Mouse (Mus musculus): ENCODE results near the gene Tex35.

Gene Tex35

DNA sequence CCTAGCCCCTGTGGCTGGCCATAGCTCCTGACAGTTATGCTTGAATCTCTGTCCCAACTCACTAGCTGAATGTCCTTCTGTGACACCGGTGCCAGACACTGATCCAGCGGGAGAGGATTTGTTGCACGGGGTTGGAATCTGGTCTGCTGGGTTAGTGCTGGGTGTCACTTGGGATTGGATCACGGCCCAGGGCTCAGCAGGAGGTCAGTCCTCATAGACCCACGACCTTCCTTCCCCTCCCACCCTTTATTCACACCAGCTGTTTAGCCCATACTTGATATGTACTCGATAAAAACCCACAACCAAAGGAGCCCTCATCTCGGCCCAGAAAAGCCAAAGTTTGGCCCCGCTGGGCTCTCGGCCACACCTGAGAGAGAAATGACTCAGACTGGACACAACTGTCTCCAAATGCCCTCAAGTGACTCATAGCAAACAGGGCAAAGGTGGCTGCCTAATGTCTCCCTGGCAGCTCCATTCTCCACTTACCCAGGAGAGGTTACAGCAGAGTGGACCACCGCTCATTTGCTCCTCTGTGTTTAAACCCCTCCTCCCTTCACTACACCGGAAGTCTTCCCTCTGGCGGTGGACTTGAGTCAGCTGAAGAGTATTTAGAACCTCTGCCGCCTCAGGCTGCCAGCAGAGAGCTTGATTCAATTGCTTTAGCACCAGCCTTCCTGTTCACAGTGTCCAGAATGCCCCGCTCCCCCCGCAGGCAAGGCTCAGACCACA lies 27.2 kb downstream of the Tex35 start:
- peak; percentile 79 for DNase-seq

DNA sequence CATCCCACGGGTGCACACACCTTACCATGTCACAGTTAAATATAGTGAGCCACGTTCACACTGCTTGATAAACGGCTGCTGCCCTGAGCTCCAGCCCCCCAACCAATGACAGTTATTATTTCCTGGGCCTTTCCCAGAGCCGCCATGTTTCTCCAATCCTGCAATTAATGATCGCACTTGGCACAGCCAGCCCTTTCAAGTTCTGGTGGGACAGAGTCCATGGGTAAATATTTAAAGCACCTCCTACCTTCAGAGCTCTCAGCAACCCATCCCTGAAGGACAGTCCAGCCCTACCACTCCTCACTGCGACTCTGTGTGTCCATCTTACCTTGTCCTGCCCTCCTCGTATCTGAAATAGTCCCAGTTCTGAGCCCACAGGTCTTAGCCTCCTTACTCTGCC lies 28.4 kb downstream of the Tex35 start:
- no peak for DNase-seq

DNA sequence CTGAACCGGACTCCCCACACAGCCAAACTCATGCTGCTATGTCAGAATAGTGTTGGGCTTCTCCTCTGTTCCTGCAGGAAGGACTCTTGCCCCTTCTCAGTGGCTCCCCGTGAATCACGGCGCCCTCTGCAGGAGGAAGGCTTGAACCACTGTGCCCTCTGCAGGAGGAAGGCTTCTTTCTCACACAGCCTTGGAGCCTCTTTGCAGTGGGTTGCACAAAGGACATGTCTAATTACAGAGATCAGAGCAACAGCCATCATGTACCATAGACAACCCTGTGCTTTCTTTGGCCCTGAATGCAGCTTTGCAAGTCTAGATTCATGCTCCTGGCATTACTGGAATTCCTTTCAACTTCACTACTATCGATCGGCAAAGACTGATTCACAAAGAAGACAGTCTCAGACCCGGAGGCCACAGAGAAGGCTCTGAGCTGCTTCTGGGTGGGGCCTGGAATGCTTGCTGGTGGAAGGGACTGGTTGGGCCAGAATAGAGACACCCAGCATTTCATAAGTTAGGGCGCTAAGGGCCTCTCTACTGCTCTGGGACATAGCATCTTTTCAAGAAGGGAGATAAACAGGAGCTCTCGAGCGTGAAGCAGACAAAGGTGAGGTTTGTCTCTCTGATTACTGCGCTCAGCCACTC lies 29.0 kb downstream of the Tex35 start:
- DNase-seq = peak; percentile 78

DNA sequence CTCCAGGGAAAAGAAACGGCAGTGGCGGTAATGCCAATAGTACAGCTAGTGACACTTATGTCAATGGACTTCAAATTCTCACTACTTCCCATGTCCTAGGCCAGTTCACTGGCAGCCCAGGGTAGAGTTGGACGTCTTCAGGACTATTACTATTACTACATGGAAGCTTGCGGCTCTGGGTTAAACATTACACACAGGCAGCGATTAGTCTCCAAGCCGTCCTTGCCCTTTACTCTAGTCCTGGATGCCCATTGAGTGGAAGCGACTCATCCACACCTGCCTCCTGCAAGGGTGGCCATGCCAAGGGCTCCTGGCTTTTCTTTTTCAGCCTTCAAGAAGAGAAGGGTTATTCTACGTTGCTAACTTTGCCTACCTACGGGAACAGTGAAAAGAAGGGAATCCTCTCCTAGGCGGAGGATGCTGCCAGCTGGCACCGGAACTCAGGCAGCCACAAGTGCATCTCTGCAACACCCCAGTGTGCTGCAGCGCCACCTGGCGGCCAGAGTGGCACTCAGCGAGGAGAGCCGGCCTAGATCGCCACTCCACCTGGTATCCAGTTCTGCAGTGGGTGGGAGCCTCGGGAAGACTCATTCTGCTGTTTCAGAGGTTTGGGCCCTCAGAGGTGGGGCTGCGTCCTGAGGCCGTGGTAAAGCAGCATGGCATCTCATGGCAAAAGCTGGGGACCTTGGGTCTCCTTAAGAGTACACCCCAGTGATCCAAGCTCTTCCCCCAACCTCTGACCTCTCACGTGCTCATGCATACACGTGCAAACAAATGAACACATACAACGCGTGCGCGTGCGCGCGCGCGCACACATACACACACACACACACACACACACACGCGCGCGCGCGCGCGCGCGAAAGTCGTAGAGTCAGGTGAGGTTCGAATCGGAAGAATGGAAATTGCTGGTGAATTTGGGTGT lies 31.4 kb downstream of the Tex35 start:
- DNase-seq = peak; percentile 91

DNA sequence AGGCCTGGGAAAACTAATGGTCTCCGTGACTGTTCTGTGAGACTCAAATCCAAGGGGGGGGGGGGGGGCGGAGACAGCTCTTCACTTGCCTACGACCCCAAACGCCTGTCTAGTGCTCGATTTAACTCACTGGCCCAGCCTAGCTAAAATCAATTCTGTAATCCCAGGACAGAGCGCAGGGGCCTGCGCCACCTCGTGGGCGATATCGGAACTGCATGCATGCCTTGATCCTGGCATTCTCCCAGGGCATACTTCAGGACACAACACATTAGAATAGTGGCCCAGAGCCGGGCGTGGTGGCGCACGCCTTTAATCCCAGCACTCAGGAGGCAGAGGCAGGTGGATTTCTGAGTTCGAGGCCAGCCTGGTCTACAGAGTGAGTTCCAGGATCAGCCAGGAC lies 32.2 kb downstream of the Tex35 start:
- DNase-seq = peak; percentile 89

DNA sequence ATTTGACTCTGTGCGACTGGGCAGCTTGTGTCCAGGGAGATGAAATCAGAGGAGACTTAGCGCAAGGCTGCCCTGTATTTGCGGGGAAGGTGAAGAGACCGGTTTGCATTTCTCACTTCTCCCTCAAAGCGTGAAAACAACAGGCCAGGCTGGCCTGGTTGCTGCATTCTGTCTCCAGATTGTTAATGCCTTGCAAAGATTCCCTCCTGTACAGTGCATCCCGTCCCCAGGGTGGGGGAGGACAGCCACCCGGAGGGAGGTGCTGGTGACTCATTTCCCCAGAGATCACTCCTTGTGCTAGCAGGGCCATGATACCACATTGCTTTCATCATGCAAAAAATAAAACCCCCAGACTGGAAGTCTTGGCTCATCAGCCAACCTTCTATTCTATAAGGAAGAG lies 33.5 kb downstream of the Tex35 start:
- DNase-seq = no peak

DNA sequence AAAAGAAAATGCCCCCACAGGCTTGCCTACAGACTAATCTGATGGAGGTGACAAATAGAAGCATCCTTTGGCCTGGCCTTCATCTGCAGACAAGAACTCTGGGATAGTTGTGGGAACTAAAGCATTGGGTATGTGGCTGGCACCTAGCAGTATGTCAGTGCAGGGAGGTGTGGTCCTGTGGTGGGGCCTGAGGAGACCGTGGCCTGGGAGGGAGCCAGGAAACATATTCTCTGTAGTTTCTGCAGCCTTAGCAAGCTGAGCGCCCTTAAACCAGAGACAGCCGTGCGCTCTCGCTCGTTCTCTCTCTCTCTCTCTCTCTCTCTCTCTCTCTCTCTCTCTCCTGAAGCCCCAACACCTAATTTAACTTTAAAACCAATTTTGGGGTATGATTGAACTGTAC lies 34.1 kb downstream of the Tex35 start:
- DNase-seq = no peak

DNA sequence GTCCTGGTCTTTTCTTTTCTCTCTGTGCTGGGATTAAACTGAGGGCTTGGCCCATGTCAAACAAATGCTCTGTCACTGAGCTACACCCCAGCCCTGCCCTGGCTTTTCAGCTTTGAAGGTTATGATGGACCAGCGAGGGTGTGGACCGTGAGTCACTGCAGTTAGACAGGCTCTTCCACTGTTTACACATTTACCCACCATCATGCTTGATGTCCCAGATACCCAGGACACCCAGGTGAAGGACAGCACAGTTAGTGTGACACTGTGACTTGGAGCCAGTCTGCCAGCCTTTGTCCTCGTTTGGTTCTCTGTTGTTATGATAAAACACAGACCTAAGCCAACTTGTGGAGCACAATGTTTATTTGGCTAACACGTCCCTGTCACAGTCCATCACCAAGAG lies 34.9 kb downstream of the Tex35 start:
- no peak for DNase-seq

DNA sequence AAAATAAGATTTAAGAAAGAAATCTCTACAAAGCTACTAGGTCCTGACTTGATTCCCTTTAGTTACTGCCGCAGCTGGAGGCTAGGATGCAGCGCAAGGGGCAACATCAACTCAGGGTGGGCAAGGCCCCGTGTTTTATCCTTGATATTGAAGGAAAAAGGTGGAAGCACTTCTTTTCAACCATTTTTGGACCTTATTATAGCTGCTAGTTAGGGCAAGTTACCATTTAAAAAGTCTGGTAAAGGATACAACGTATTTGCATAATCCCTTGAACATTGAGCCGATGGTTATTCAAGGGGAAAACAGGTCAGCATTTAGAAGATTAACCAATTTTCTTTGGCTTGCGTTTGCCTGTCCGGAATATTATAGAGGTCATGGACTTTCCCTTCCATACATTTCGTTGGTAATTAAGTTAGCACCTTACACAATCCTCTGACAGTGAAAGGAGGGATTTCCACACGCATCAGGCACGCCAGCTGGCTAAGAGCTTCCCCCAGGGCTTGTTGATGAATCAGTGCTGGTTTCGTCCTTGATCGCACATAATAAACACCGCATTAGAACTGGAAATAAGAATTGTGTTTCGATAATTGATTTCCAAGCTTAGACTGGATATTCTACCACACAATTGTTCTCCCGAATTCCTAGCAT lies 39.2 kb downstream of the Tex35 start:
- no peak for DNase-seq

DNA sequence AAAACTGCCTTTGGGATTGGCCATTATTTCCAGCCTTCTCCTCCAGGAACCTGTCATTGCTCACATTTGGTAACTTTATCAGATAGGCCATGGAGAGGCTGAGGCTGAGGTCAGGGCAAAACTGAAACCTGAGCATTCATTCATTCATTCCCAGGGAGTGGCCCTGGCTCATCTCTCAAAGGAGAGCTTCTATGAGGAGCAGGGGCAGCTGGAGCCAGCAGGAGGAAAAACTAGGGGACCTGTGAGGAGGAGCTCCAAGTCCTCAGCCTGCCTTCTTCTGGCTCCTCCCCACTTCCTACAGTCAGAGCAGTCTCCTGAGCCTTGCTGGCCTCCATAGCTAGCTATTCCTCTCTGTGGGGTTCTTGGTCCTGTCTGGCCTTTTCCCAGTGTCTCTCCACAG lies 40.2 kb downstream of the Tex35 start:
- no peak for DNase-seq

DNA sequence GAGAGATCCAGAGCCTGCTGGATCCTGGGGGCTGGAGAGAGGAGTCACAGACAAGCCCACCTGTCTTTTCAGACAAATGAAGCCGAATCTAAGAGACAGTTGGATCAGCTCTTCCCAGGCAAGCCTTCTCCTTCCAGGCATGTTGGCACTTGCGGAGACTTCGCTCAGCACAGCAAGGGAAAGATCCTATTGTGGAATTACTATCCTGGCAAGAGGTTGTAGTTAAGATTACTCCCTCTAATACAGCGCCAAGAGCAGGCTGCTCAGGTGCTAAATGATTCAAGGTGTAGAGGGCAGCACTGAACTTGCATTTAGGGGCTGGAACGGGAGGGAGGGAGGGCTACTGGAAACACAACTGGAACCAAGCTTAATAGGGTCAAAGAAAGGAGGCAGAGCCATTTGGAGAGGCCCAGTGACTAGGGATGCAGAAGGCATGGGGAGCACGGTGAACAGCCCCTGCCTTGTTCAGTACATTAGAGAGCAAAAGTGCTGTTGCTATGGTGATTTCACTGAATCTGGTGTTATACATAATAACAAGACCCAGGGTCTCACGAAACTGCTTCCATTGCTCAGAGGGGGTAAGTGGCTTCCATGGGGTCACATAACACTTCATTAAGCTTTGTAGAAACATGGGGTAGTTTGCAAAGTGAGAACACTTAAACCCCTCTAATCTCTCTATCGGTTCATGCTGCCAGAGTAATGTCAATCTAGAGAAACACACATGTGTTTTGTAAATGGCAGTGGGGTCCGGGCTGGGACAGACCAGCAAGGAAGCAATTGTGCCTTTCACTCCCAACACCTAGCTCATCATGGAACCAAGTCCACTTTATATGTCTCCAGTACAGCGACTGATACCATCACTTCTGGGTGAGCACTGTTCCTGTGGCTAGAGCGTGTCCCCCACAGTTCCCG lies 42.4 kb downstream of the Tex35 start:
- no peak for DNase-seq

DNA sequence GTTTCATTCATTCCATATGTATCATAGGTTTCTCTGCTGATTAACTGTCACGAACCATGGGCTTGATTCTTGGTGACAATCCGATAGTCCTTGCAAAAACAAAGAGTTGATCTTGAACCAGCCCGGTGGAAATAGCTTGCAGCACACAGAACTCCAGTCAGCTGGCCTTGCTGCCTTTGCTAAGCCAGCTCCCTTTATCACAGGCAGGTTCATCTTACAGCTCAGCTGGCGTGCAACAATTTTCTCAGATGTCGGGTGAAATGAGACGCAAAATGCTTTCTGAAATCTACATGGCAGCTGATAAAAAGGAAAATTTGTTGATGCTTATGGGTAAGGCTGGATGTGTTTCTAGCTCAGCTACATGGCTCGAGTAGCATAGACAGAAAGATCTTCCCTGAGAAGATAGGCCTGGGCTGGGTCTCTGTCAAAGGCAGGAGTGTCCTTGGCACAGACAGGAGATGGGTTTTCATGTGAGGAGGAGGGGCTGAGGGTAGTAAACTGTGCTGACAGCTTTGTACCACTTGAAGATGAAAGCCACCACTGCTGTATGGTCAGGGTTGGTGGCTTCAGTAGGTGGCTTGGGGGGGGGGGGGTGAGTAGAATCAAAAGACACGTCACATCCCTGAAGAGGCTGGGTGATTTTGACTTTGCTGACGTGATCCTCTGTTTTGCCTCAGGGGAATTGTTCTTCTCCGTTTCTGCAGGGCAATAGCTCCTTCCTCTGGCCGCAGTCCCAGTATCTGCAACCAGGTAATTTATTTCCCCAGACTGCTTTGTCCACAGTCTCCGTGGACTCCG lies 45.0 kb downstream of the Tex35 start:
- DNase-seq = no peak

DNA sequence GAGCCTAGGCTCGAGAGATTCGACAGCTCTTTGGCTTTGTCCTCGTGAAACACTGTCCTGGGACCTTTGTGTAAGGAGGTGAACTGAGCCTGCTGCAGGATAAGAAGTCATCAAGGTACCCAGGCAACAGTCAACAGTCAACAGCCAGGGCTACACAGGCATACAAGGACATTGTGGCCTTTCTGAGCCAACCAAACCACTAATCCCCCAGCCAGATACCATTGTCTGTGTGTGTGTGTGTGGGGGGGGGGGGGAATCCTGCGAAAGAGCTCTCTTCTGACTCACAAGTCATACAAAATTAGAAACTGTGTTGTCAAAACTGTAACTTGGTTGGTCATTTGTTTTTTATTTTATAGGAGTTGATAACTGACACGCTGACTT lies 46.0 kb downstream of the Tex35 start:
- DNase-seq = no peak

DNA sequence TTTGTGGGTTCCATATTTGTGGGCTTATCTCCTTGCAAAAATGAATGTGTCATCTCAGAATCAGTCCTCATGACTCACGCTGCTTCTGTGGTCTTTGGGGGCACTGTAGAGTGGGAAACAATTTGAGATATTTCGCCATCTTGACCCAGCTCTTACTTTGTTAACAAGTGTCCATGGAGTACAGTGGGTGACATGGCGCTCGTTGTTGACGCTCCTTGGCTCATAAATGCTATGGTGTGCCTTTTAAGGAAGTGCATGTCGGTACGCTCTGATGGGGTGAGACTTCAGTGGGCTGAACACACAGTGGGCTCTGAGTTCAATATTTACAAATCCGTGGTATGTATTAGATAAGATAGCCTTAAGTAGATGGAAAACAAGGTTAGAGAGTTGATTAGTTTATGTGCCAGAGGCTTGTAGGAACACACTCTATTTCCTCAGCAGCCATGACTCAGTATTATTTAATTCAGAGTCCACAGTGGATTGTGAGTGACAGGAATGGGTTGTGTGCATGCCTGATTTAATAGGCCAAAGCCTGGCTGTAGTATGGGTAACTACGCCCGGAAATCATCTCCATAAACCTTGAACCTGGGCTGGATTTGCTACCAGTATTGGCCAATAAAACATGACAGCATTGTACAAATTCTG lies 46.6 kb downstream of the Tex35 start:
- no peak for DNase-seq

DNA sequence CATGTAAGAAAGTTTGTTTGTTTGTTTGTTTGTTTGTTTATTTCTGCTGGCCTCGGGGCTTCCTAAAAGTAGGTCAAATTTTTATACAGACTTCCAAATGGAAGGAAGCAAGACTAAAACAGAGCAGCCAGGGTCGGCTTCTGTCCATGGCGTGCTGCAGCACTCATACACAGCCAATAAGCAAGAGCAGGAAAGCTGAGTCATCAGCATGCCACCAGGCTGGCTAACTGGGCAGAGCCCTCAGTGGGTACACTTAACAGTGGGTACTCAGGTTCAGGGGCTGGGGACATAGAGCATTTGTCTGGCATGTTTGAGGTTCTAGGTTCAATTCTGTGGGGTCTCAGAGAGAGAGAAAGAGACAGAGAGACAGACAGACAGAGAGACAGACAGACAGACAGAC lies 47.3 kb downstream of the Tex35 start:
- DNase-seq = no peak

DNA sequence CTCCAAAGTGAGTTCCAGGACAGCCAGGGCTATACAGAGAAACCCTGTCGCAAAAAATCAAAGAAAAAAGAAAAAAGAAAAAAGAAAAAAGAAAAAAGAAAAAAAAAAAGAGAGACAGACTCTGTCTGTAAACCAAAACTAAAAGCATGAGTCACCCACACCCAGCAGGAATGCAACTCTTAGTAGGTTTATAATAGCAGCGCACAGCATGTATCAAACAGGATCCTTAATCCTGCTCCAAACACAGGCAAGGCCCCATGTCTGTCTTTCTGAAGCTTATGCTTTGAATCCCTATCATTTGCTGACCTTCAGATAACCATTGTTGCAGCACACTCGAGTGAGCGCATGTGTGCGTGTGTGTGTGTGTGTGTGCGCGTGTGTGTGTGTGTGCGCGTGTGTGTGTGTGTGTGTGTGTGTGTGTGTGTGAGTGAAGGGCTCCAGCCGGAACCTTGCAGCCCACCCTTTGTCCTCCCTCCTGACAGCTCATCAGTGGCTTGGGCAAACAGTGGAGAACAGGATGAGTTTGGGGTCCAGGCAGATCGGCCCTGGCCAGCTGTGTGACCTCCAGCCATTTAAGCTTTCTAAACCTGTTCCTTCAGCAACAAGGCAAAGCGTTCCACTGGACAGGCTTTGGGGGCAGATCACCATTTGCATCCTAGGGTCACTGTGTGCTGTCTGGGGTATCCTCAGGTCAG lies 47.9 kb downstream of the Tex35 start:
- DNase-seq = no peak

DNA sequence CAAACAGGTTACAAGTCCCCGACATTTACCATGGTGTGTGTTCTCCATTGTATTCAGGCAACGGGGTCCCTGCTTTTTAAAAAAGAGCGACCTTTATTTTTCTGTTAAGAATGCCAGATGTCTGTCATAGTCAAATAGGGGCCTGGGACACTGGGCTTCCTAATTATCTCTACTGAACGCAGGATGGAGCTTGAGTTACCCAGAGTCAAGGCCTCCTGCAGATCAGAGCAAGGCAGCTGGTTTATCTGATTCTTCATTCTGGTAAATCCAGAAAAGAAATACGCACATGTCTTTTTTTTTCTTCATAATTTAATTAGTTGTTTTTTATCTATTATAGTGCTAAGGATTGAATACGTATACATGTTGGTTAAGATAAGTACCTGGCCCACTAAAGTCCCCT lies 52.6 kb downstream of the Tex35 start:
- DNase-seq = no peak

DNA sequence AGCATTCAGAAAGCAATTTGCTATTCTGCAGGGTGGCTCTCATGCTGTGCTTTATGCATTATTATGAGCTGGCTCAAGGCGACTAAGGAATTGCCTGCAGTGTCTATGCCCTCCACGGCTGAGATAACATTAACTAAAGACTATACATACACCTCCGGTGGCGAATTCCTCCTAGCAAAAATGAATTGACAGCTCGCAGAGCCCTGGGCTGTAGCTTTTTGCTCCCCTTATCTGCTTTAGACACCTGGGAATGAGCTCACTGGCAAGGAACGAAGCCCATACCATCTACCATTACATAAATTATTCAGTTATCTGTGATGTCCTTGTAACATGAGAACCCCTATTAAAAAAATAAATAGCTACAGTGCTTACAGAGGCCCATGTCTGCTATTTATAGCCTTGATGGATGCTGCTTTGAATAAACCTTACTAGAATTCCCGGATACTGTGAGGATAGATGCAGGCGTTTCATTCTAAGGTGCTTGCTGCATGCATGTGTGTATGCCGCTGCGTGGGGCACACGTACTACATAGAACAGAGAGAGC lies 53.1 kb downstream of the Tex35 start:
- peak; percentile 23 for DNase-seq

DNA sequence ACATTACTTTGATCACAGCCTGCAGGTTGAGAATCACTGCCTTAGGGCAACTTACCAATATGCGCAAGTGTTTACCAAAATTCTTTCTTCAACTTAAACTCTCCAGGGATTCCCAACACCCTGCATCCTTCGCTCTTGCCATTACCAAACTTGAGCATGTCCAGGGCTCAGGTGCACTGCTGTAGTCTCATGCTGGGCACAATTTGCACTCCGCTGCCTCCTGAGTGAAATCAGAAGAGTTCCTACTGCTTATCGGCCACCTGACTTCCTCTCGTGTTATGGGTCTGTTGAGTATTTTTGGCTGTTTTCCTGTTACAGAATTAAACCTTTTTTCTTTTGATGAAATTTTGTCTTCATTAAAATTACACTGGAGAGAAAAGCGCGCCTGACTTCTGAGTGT lies 53.8 kb downstream of the Tex35 start:
- no peak for DNase-seq

DNA sequence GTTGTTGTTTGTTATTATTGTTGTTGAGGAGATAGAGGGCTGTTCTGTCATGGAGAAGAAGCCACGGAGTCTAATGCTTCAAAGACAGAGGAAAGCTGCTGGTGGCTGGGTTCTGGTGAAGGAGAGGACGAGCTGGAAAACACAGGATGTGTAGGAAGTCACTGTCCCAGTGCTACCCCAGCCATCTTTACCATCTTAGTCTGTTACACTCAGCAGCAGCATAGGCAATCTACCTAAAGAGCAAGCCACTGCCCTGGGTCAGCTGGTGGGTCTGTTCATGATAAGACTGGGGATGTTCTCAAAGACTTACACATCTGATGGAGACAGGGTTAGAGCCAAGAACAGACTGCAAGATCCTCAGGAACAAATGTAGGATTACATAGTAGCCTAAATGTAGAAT lies 58.6 kb downstream of the Tex35 start:
- no peak for DNase-seq

Data from embryo, embryonic 11 days (tissue).